Mouse (Mus musculus) 3134 (cell line): ENCODE measurements at regions not wholly inside any gene's neighbourhood (a gene's known extent, or its start where the extent isn't known, plus 50 kb on each side); places are given as distances from the start of the nearest gene placed in this dataset.
"Not testable (repeated sequence)": the region's sequence is repeated elsewhere in the genome, so short reads cannot be mapped to it uniquely, and the experiment has no call there.

Experiments used
- DNase-seq: peaks from one replicate; pipeline ENCODE4 v3.0.0-alpha.2; 2011; ENCODE audit warnings: low spot score; ENCODE audit not compliant: insufficient read length; ENCODE audit errors: extremely low read depth

- DNase-seq = no peak
These were observed 95.7 kb downstream of the Mfap3l start for GRCm38 (mm10) chr8:60728339-60728738.

- DNase-seq = no peak
These were observed 99.9 kb downstream of the Mfap3l start for GRCm38 (mm10) chr8:60732545-60732944.

GRCm38 (mm10) chr8:60735961-60736360 is 103.3 kb downstream of the Mfap3l start:
- no peak for DNase-seq

- no peak for DNase-seq
These were observed 103.8 kb downstream of the Mfap3l start for GRCm38 (mm10) chr8:60736401-60736800.

GRCm38 (mm10) chr8:60736913-60737312 is 104.3 kb downstream of the Mfap3l start:
- no peak for DNase-seq

- DNase-seq = no peak
These were observed 105.0 kb downstream of the Mfap3l start for GRCm38 (mm10) chr8:60737616-60738015.

- no peak for DNase-seq
These were observed 113.2 kb downstream of the Mfap3l start for GRCm38 (mm10) chr8:60745877-60746276.

- DNase-seq = no peak
These were observed 113.9 kb downstream of the Mfap3l start for GRCm38 (mm10) chr8:60746486-60746885.

- no peak for DNase-seq
These were observed 123.2 kb downstream of the Mfap3l start for GRCm38 (mm10) chr8:60755704-60756415.

- no peak for DNase-seq
These were observed 126.3 kb upstream of the Hpf1 start for GRCm38 (mm10) chr8:60763959-60764358.

- peak; percentile 19 for DNase-seq
These were observed 116.9 kb upstream of the Hpf1 start for GRCm38 (mm10) chr8:60773350-60773749.

- not testable (repeated sequence) for DNase-seq
These were observed 114.0 kb upstream of the Hpf1 start for GRCm38 (mm10) chr8:60776251-60776650.

- no peak for DNase-seq
These were observed 105.2 kb upstream of the Hpf1 start for GRCm38 (mm10) chr8:60785049-60785448.

- no peak for DNase-seq
These were observed 99.8 kb upstream of the Hpf1 start for GRCm38 (mm10) chr8:60790453-60790852.

GRCm38 (mm10) chr8:60792518-60792917 is 97.7 kb upstream of the Hpf1 start:
- no peak for DNase-seq

GRCm38 (mm10) chr8:60804787-60805186 is 85.4 kb upstream of the Hpf1 start:
- DNase-seq = no peak

GRCm38 (mm10) chr8:60806772-60807171 is 83.4 kb upstream of the Hpf1 start:
- DNase-seq = no peak

GRCm38 (mm10) chr8:60809806-60810205 is 80.4 kb upstream of the Hpf1 start:
- DNase-seq = no peak

- no peak for DNase-seq
These were observed 79.3 kb upstream of the Hpf1 start for GRCm38 (mm10) chr8:60810955-60811354.

- no peak for DNase-seq
These were observed 64.4 kb upstream of the Hpf1 start for GRCm38 (mm10) chr8:60825676-60826442.

- no peak for DNase-seq
These were observed 63.0 kb upstream of the Hpf1 start for GRCm38 (mm10) chr8:60827241-60827640.

GRCm38 (mm10) chr8:60829093-60829492 is 61.1 kb upstream of the Hpf1 start:
- DNase-seq = no peak
